Mouse (Mus musculus) spleen, adult 2 months (tissue): ENCODE measurements around the gene Scn3b.

Experiments used
- CTCF ChIP-seq: fragments of 200-500 bp; IDR thresholded peaks from 2 replicates; pipeline ENCODE4 v1.5.1; 2011; ENCODE audit warnings: mild to moderate bottlenecking, inconsistent platforms; ENCODE audit not compliant: insufficient read depth, insufficient read length, insufficient replicate concordance; ENCODE audit errors: extremely low read depth
- POLR2A ChIP-seq: fragments of 200-500 bp; IDR thresholded peaks from 2 replicates; pipeline ENCODE4 v1.6.1; 2011; ENCODE audit warnings: low read depth, low read length, inconsistent platforms

GRCm38 (mm10) chr9:40271075-40271474 lies 2.1 kb downstream of the Scn3b start:
- TF ChIP-seq CTCF (no peak), POLR2A (no peak)
